Mouse (Mus musculus) spleen, adult 2 months (tissue): ENCODE measurements around the gene Tgfb3.

Source experiments
- CTCF ChIP-seq: fragments of 200-500 bp; IDR thresholded peaks from 2 replicates; pipeline ENCODE4 v1.5.1; 2011; ENCODE audit warnings: mild to moderate bottlenecking, inconsistent platforms; ENCODE audit not compliant: insufficient read depth, insufficient read length, insufficient replicate concordance; ENCODE audit errors: extremely low read depth
- POLR2A ChIP-seq: fragments of 200-500 bp; IDR thresholded peaks from 2 replicates; pipeline ENCODE4 v1.6.1; 2011; ENCODE audit warnings: low read depth, low read length, inconsistent platforms

- TF ChIP-seq CTCF: no peak
- no peak for TF ChIP-seq POLR2A
Measured at GRCm38 (mm10) chr12:86046141-86046540, 32.7 kb downstream of the Tgfb3 start.
